Mouse (Mus musculus): ENCODE measurements around the gene Hdac5. TPM values are rescaled to one million over a fixed set of nuclear protein-coding genes. Genes with fewer than 3 reads are reported as not detected.
A peak's percentile ranks its signal among the peaks of the same experiment; 100 is the strongest.

Gene Hdac5
- polyA plus RNA-seq, 1 experiment from 2014 or later, result 65.6 TPM

DNA sequence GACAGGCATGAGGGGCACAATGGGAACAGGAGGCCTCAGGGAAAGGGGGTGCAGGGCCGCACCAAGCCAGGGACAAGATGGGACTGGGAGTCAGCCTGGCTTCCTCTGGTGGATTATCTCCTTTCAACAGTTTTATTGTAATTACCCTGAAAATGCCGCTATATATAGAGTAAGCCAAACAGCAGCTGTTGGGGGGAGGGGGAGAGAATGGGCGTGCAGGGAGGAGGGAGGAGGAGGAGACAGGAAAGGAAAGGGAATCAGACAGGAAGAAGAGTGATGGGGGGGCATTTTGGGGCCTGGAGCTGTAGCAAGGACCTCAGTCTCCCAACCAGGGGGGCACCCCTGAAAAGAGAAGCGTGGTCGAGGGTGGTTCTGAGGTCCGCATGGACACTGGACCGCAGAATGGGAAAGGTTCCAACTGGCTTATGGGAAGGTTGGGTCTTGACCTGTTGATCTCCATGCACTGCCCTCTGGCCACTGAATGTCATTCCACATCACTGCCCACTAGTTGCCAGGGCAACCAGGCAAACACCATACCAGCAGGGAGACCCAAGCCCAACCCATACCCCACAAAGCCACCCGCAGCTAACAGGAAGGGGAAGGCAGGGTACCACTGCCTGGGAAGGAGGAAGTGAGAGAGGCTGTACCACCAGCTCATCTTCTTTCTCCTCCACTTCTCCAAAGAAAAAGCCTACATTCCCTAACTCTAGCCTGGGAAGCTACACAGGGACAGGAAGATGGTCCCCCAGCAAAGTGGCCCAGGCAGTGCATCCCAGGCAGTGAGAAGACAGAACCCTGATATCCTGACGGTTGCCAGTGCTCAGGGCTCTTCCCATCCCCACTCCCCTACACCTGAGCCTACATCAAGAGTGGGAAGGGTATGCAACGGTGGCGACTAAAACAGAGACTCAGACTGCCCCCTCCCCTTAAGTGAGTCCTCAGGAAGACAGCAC lies 21.9 kb downstream of the Hdac5 start:
- Histone ChIP-seq H3K9ac (replicated peaks; ENCODE audit: low read depth) (no peak overlapping the region), H3K4me2 (replicated peaks; ENCODE audit: low read depth, low read length) (no peak overlapping the region), H3K27ac (ENCODE audit: low read length) (0 out of 2 replicates have a peak overlapping the region, but pooled peaks have one; percentile 21), H3K4me1 (ENCODE audit: insufficient read depth, low read depth, low read length) (peaks cover 18% of the 10 kb centered on the region), H3K9me3 (ENCODE audit: low read length) (no peaks in the 10 kb centered on the region), H3K36me3 (ENCODE audit: insufficient read depth, low read length) (peaks cover 18% of the 10 kb centered on the region), H3K4me3 (ENCODE audit: low read depth, low read length) (no peak overlapping the region), H3K27me3 (replicated peaks; ENCODE audit: insufficient read depth, low read length) (no peaks in the 10 kb centered on the region)
- ATAC-seq (peak; percentile 46), DNase-seq (ENCODE audit: low spot score) (peak; percentile 74)
- 54% methylated on average over 11 of the region's 11 CpGs for WGBS
- no peak for TF ChIP-seq CTCF (IDR thresholded peaks at IDR 0.05)
- no peak for TF ChIP-seq EP300 (IDR thresholded peaks at IDR 0.05)

DNA sequence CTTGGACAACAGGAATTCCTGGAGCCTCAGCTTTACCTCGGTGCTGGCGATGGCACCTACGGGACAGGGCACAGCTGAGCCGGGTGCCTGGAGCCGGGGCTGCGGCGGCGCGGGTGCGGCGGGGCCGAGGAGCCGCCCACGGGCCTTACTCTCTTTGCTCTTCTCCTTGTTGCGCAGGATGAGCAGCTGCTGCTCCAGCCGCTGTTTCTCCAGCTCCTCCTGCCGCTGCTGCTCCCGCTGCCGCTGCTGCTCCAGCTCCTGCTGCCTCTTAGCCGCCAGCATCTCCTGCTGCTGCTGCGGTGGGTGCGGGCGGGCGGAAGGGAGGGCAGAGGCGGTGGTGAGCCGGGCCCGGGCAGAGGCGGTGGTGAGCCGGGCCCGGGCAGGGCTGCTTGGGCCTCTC lies 23.5 kb downstream of the Hdac5 start:
- Histone ChIP-seq H3K4me2 (replicated peaks; ENCODE audit: low read depth, low read length) (no peak overlapping the region), H3K27ac (ENCODE audit: low read length) (no peak overlapping the region), H3K36me3 (ENCODE audit: insufficient read depth, low read length) (peaks cover 19% of the 10 kb centered on the region), H3K4me1 (ENCODE audit: insufficient read depth, low read depth, low read length) (peaks cover 10% of the 10 kb centered on the region), H3K9me3 (ENCODE audit: low read length) (no peaks in the 10 kb centered on the region), H3K9ac (replicated peaks; ENCODE audit: low read depth) (no peak overlapping the region), H3K27me3 (replicated peaks; ENCODE audit: insufficient read depth, low read length) (no peaks in the 10 kb centered on the region), H3K4me3 (ENCODE audit: low read depth, low read length) (no peak overlapping the region)
- no peak for ATAC-seq
- TF ChIP-seq CTCF (IDR thresholded peaks at IDR 0.05), result no peak
- 82% methylated on average over 17 of the region's 30 CpGs for WGBS
- DNase-seq (ENCODE audit: low spot score), result no peak

DNA sequence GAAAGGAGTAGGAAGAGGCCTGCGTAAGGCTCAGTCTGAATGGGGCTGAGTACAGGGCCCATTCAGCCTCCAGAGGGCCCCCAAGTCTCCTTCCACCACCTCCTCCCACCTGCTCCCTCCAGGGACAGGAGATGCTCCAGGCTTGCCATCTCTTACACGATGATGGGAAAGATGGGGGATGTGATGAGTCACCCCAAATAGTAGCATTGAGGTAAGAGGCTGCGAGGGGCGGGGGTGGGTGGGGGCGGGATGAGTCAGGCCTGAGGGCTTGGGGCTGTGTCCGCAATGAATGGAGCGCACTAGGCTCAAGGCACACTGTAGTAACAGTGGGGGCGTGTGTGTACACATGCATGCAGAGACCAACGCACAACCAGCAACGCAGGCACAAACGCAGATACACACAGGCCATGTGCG lies 28.6 kb downstream of the Hdac5 start:
- 77% methylated on average over 11 of the region's 12 CpGs for WGBS
- DNase-seq (ENCODE audit: low spot score), result no peak

DNA sequence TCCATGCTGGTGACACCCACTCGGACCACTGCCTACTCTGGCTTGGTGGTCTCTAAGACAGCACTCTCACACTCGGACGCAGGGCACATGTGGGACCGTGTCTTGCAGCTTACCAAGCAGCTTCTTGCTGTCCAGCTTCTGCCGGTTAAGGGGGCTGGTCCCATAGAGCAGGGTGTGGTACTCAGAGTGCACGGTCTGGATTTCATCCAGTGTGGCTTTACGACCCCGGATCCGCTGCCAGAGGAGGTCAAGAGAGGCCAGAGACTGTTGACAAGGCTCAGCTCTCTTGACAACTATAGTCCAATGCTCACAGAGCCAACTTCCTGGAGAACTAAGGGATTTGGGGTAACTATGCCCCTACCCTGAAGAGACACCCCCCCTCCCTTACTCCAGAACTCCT lies 30.1 kb downstream of the Hdac5 start:
- no peak for TF ChIP-seq CTCF (IDR thresholded peaks at IDR 0.05)
- TF ChIP-seq EP300 (IDR thresholded peaks at IDR 0.05), result no peak
- no peaks in the 10 kb centered on the region for H3K9me3 ChIP-seq (ENCODE audit: low read length)

More for the DNA sequence above, 28.6 kb downstream of the Hdac5 start:
- no peak; the same call in 1 of the 2 replicates for ATAC-seq
- Histone ChIP-seq H3K9ac (replicated peaks; ENCODE audit: low read depth) (no peak overlapping the region), H3K27me3 (replicated peaks; ENCODE audit: insufficient read depth, low read length) (no peaks in the 10 kb centered on the region), H3K36me3 (ENCODE audit: insufficient read depth, low read length) (peaks cover 57% of the 10 kb centered on the region), H3K4me1 (ENCODE audit: insufficient read depth, low read depth, low read length) (no peaks in the 10 kb centered on the region), H3K4me2 (replicated peaks; ENCODE audit: low read depth, low read length) (no peak overlapping the region), H3K4me3 (ENCODE audit: low read depth, low read length) (no peak overlapping the region), H3K27ac (ENCODE audit: low read length) (no peak overlapping the region), H3K9me3 (ENCODE audit: low read length) (no peaks in the 10 kb centered on the region)
- TF ChIP-seq CTCF (IDR thresholded peaks at IDR 0.05) (peak; percentile 46), EP300 (IDR thresholded peaks at IDR 0.05) (no peak)

DNA sequence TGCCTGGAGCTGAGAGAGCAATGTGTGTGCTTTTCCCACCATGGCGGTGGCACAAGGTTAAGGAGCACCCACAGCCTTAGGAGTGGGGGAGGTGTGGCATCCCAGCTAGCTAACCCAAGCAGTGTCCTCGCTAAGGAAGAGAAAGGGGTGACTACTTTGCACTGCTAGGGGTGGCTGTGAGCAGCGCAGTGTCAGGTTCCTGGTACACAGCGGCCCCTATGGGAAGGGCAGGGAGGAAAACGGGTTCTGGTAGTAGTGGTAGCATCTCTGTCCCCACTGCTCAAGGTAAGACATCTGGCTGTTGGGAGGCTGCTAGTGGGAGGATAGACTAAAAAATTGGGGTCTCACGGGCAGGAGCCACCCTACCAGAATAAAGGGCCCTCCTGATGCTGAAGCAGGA lies 31.7 kb downstream of the Hdac5 start:
- ATAC-seq (no peak), DNase-seq (ENCODE audit: low spot score) (no peak)
- peaks cover 56% of the 10 kb centered on the region for H3K36me3 ChIP-seq (ENCODE audit: insufficient read depth, low read length)
- no peak overlapping the region for H3K4me2 ChIP-seq (replicated peaks; ENCODE audit: low read depth, low read length)
- no peak overlapping the region for H3K27ac ChIP-seq (ENCODE audit: low read length)
- H3K4me1 ChIP-seq (ENCODE audit: insufficient read depth, low read depth, low read length), result no peaks in the 10 kb centered on the region
- H3K9ac ChIP-seq (replicated peaks; ENCODE audit: low read depth), result no peak overlapping the region
- no peaks in the 10 kb centered on the region for H3K27me3 ChIP-seq (replicated peaks; ENCODE audit: insufficient read depth, low read length)
- TF ChIP-seq EP300 (IDR thresholded peaks at IDR 0.05) (no peak), CTCF (IDR thresholded peaks at IDR 0.05) (peak; percentile 30)
- H3K4me3 ChIP-seq (ENCODE audit: low read depth, low read length), result no peak overlapping the region
- H3K9me3 ChIP-seq (ENCODE audit: low read length), result no peaks in the 10 kb centered on the region
- WGBS, result 66% methylated on average over 6 of the region's 6 CpGs

More for the DNA sequence above, 30.1 kb downstream of the Hdac5 start:
- Histone ChIP-seq H3K4me3 (ENCODE audit: low read depth, low read length) (no peak overlapping the region), H3K27me3 (replicated peaks; ENCODE audit: insufficient read depth, low read length) (no peaks in the 10 kb centered on the region), H3K4me2 (replicated peaks; ENCODE audit: low read depth, low read length) (no peak overlapping the region), H3K4me1 (ENCODE audit: insufficient read depth, low read depth, low read length) (no peaks in the 10 kb centered on the region), H3K27ac (ENCODE audit: low read length) (no peak overlapping the region), H3K9ac (replicated peaks; ENCODE audit: low read depth) (no peak overlapping the region), H3K36me3 (ENCODE audit: insufficient read depth, low read length) (peaks cover 68% of the 10 kb centered on the region)
- ATAC-seq (no peak), DNase-seq (ENCODE audit: low spot score) (no peak)
- 56% methylated on average over 9 of the region's 9 CpGs for WGBS

DNA sequence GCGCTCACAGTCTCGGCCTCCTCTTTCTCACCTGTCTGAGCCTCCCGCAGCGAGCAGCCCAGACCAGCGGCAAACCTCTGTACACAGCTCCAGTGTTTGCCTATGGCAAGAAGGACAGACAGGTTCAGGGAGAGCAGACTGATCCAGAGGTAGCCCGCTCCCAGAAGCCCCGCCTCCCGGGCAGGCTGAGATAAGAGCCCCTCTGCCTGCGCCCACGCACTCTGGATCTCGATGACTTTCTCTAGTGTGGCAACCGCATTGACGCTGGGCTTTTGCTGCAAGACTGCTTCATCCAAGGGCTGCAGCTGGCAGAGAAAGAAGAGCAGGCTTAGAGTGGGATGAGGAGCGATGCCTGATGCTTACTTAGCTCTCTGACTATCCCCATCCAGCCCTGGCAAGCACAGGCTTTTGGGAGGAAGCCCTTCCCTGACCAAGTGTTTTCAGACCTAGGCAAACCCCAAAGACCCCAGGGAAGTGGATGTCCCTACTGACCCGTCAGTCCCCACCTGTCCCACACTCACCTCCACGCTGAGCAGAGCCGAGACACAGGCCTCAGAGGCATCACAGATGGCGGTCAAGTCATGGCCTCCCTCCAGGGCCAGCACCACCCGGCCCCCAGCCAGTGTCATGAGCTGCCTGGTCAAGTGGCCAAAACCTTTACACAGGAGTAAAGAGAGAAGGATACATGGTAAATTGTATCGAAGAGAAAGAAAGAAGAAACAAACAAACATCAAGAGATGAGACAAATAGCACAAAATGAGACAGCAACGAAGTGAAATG lies 33.8 kb downstream of the Hdac5 start:
- Histone ChIP-seq H3K9me3 (ENCODE audit: low read length) (no peaks in the 10 kb centered on the region), H3K4me2 (replicated peaks; ENCODE audit: low read depth, low read length) (no peak overlapping the region), H3K27ac (ENCODE audit: low read length) (no peak overlapping the region), H3K27me3 (replicated peaks; ENCODE audit: insufficient read depth, low read length) (no peaks in the 10 kb centered on the region), H3K4me1 (ENCODE audit: insufficient read depth, low read depth, low read length) (no peaks in the 10 kb centered on the region), H3K9ac (replicated peaks; ENCODE audit: low read depth) (no peak overlapping the region), H3K36me3 (ENCODE audit: insufficient read depth, low read length) (peaks cover 52% of the 10 kb centered on the region), H3K4me3 (ENCODE audit: low read depth, low read length) (no peak overlapping the region)
- no peak for TF ChIP-seq CTCF (IDR thresholded peaks at IDR 0.05)
- no peak for TF ChIP-seq EP300 (IDR thresholded peaks at IDR 0.05)
- DNase-seq (ENCODE audit: low spot score) (no peak), ATAC-seq (0 out of 2 replicates have a peak, but pooled peaks have one; percentile 7)
- 64% methylated on average over 21 of the region's 21 CpGs for WGBS
